Mouse (Mus musculus): ENCODE data around the gene Ahnak2. TPM values are rescaled to one million over a fixed set of nuclear protein-coding genes. Genes with fewer than 3 reads are reported as not detected.

Gene Ahnak2
- total and polyA plus RNA-seq, 3 experiments: 3.1 to 27.7 (median 14.6) TPM

GRCm38 (mm10) chr12:112797672-112798331 is 4.7 kb downstream of the Ahnak2 start (continued):
- TF ChIP-seq NRF1 (IDR thresholded peaks at IDR 0.05; ENCODE audit: low read depth, low read length) (peak; percentile 1; the same call in 1 of the 2 replicates), ETS1 (conservative IDR thresholded peaks at IDR 0.05; ENCODE audit: low read depth, low read length) (peak; percentile 86), GABPA (IDR thresholded peaks at IDR 0.05; ENCODE audit: insufficient replicate concordance, low read depth, low read length) (no peak), TBP (conservative IDR thresholded peaks at IDR 0.05; ENCODE audit: low read depth, low read length) (peak; percentile 67), MXI1 (IDR thresholded peaks at IDR 0.05; ENCODE audit: low read depth, low read length) (no peak), USF2 (conservative IDR thresholded peaks at IDR 0.05; ENCODE audit: low read depth, low read length) (no peak), CHD2 (IDR thresholded peaks at IDR 0.05; ENCODE audit: low read length) (no peak; the same call in 1 of the 2 replicates), SIN3A (IDR thresholded peaks at IDR 0.05; ENCODE audit: low read length) (peak; percentile 81), UBTF (IDR thresholded peaks at IDR 0.05; ENCODE audit: low read depth, low read length) (peak; percentile 84; the same call in 1 of the 2 replicates), KAT2A (IDR thresholded peaks at IDR 0.05; ENCODE audit: insufficient replicate concordance, low read length) (0 out of 2 replicates have a peak, but pooled peaks have one; percentile 6), E2F4 (IDR thresholded peaks at IDR 0.05; ENCODE audit: insufficient replicate concordance, low read depth, low read length) (no peak), HCFC1 (IDR thresholded peaks at IDR 0.05; ENCODE audit: low read depth, low read length) (no peak), JUND (conservative IDR thresholded peaks at IDR 0.05; ENCODE audit: low read depth, low read length) (no peak), MYC (IDR thresholded peaks at IDR 0.05; ENCODE audit: low read depth, low read length) (no peak; the same call in 1 of the 2 replicates), ZMIZ1 (IDR thresholded peaks at IDR 0.05; ENCODE audit: low read depth, low read length) (no peak), POLR2AphosphoS2 (IDR thresholded peaks at IDR 0.05; ENCODE audit: low read depth, low read length) (no peak), ZC3H11A (IDR thresholded peaks at IDR 0.05; ENCODE audit: low read depth, low read length) (no peak)

GRCm38 (mm10) chr12:112796551-112797510 is 5.6 kb downstream of the Ahnak2 start:
- peak; percentile 41 for DNase-seq (ENCODE audit: extremely low read depth)
- H3K79me2 ChIP-seq (replicated peaks; ENCODE audit: control insufficient read depth, extremely low read depth, insufficient read depth, poor library complexity, severe bottlenecking): peaks cover 19% of the 10 kb centered on the region
- peak overlapping the region; percentile 90 for H3K4me2 ChIP-seq (ENCODE audit: insufficient read depth, low read depth, poor library complexity, severe bottlenecking)
- peaks cover 48 to 90% of the 10 kb centered on the region in 2 experiments for H3K4me1 ChIP-seq (ENCODE audit: control insufficient read depth in 1 of 2, insufficient read depth in 2 of 2)
- peak overlapping the region; percentile 59 to 76 (median 61) for H3K4me3 ChIP-seq (replicated peaks in 1 of 3; ENCODE audit: low read depth in 2 of 3, low read length in 2 of 3, poor library complexity in 1 of 3)
- no peaks in the 10 kb centered on the region for H3K9me3 ChIP-seq (replicated peaks; ENCODE audit: low read length)
- no peaks in the 10 kb centered on the region for H3K36me3 ChIP-seq (replicated peaks in 1 of 2; ENCODE audit: control insufficient read depth in 1 of 2, insufficient read depth in 1 of 2, low read length in 1 of 2)
- H3K27me3 ChIP-seq (replicated peaks): no peaks in the 10 kb centered on the region
- in situ Hi-C loops (cut with MboI; ENCODE audit: low pct_ligation_motif_present, low pct_unique_long_range_greater_than_20kb, low sequenced_read_pairs) (loop anchor here (5.0 kb wide), 1 partner anchor 40 kb away; no protein-coding TSS in a partner anchor), dilution Hi-C loops (cut with MboI; ENCODE audit: extremely low pct_ligation_motif_present, extremely low pct_unique_long_range_greater_than_20kb, low sequenced_read_pairs) (no loop called here)
- H3K27ac ChIP-seq (ENCODE audit: insufficient read depth, low read depth): peak overlapping the region; percentile 95
- H3K9ac ChIP-seq (ENCODE audit: insufficient read depth, low read depth): peak overlapping the region; percentile 92
- TF ChIP-seq ZNF384 (IDR thresholded peaks at IDR 0.05; ENCODE audit: low read depth, low read length) (no peak), JUN (IDR thresholded peaks at IDR 0.05; ENCODE audit: insufficient read depth, low read depth, low read length) (no peak), MYC (IDR thresholded peaks at IDR 0.05; ENCODE audit: low read depth, low read length) (no peak), GABPA (IDR thresholded peaks at IDR 0.05; ENCODE audit: insufficient replicate concordance, low read depth, low read length) (no peak), MEF2A (IDR thresholded peaks at IDR 0.05; ENCODE audit: borderline replicate concordance, low read depth, low read length) (no peak), BHLHE40 (IDR thresholded peaks at IDR 0.05; ENCODE audit: low read depth, low read length) (peak; percentile 21; the same call in 1 of the 2 replicates), MAFK (IDR thresholded peaks at IDR 0.05; ENCODE audit: insufficient replicate concordance, low read length) (no peak; the same call in 1 of the 2 replicates), USF2 (conservative IDR thresholded peaks at IDR 0.05; ENCODE audit: low read depth, low read length) (no peak), SIN3A (IDR thresholded peaks at IDR 0.05; ENCODE audit: low read length) (0 out of 2 replicates have a peak, but pooled peaks have one; percentile 30), PAX5 (IDR thresholded peaks at IDR 0.05; ENCODE audit: low read length) (no peak), RAD21 (IDR thresholded peaks at IDR 0.05; ENCODE audit: low read depth, low read length) (no peak), ZMIZ1 (IDR thresholded peaks at IDR 0.05; ENCODE audit: low read depth, low read length) (no peak), MXI1 (IDR thresholded peaks at IDR 0.05; ENCODE audit: low read depth, low read length) (no peak), UBTF (IDR thresholded peaks at IDR 0.05; ENCODE audit: low read depth, low read length) (no peak), USF1 (IDR thresholded peaks at IDR 0.05; ENCODE audit: low read depth, low read length) (no peak), POLR2AphosphoS2 (IDR thresholded peaks at IDR 0.05; ENCODE audit: low read depth, low read length) (no peak), IRF4 (IDR thresholded peaks at IDR 0.05; ENCODE audit: low read depth, low read length) (peak; percentile 38), EP300 (IDR thresholded peaks at IDR 0.05; ENCODE audit: low read length) (no peak), ZKSCAN1 (IDR thresholded peaks at IDR 0.05; ENCODE audit: borderline replicate concordance, low read depth, low read length) (no peak), HCFC1 (IDR thresholded peaks at IDR 0.05; ENCODE audit: low read depth, low read length) (no peak), TCF12 (IDR thresholded peaks at IDR 0.05; ENCODE audit: low read depth, low read length) (peak; percentile 52; the same call in 1 of the 2 replicates), MAZ (IDR thresholded peaks at IDR 0.05; ENCODE audit: low read depth, low read length) (no peak), ETS1 (conservative IDR thresholded peaks at IDR 0.05; ENCODE audit: low read depth, low read length) (peak; percentile 49; the same call in 1 of the 2 replicates)

Measured in CH12.LX (cell line).